Mouse (Mus musculus) MEL (cell line): ENCODE results near the gene Krt83. TPM values are rescaled to one million over a fixed set of nuclear protein-coding genes. Genes with fewer than 3 reads are reported as not detected.

ENCODE experiments used
- DNase-seq: peaks from one replicate; pipeline ENCODE4 v3.0.0; 2011; ENCODE audit warnings: low read depth, low spot score
- H3K27ac ChIP-seq: 2 replicates; pipeline ENCODE4 v1.5.1; 2012; ENCODE audit warnings: low read depth, mild to moderate bottlenecking, control low read depth, low read length, moderate library complexity; ENCODE audit not compliant: control insufficient read depth
- H3K27me3 ChIP-seq, 2 experiments: fragments of 150-350 bp in 1 of 2; sonication (generic) in 1 of 2; 2 replicates each; pipeline ENCODE4 v1.6.1; 2012; ENCODE audit warnings: low read length in 2 of 2, mild to moderate bottlenecking in 2 of 2, improper control_type of control experiment in 1 of 2, moderate library complexity in 1 of 2; ENCODE audit not compliant: insufficient read depth in 2 of 2, control insufficient read depth in 1 of 2
- H3K36me3 ChIP-seq, 2 experiments: 2 replicates each; pipeline ENCODE4 v1.6.1; 2012 to 2014; ENCODE audit warnings: low read length in 2 of 2, improper control_type of control experiment in 1 of 2, inconsistent platforms in 1 of 2, mild to moderate bottlenecking in 1 of 2; ENCODE audit not compliant: insufficient read depth in 2 of 2, control insufficient read depth in 1 of 2
- H3K4me1 ChIP-seq, 2 experiments: fragments of 150-350 bp in 1 of 2; sonication (generic) in 1 of 2; 2 replicates each; pipeline ENCODE4 v1.6.1; 2012; ENCODE audit warnings: low read length in 2 of 2, improper control_type of control experiment in 1 of 2, mild to moderate bottlenecking in 1 of 2; ENCODE audit not compliant: insufficient read depth in 2 of 2, control insufficient read depth in 1 of 2
- H3K4me3 ChIP-seq, 2 experiments: fragments of 150-350 bp in 1 of 2; sonication (generic) in 1 of 2; 2 replicates each; pipeline ENCODE4 v1.5.1; 2012; ENCODE audit warnings: low read depth in 2 of 2, low read length in 2 of 2, mild to moderate bottlenecking in 2 of 2, moderate library complexity in 2 of 2, control low read depth in 1 of 2, improper control_type of control experiment in 1 of 2; ENCODE audit not compliant: control insufficient read depth in 1 of 2, insufficient read depth in 1 of 2
- H3K79me2 ChIP-seq: 2 replicates; pipeline ENCODE4 v1.6.1; 2012; ENCODE audit warnings: mild to moderate bottlenecking, low read length, moderate library complexity; ENCODE audit not compliant: control insufficient read depth, poor library complexity, insufficient read depth
- H3K9ac ChIP-seq: 2 replicates; pipeline ENCODE4 v1.6.1; 2012; ENCODE audit warnings: low read depth, mild to moderate bottlenecking, control low read depth, low read length, moderate library complexity; ENCODE audit not compliant: control insufficient read depth, poor library complexity, severe bottlenecking
- H3K9me3 ChIP-seq: fragments of 150-350 bp; sonication (generic); replicated peaks from 2 replicates; pipeline ENCODE4 v1.6.1; 2012; ENCODE audit warnings: mild to moderate bottlenecking, low read length, improper control_type of control experiment, moderate library complexity; ENCODE audit not compliant: insufficient read depth
- CHD1 ChIP-seq: IDR thresholded peaks from 2 replicates; pipeline ENCODE4 v1.6.1; 2012; ENCODE audit warnings: low read depth, mild to moderate bottlenecking, inconsistent platforms, low read length, improper control_type of control experiment
- ELF1 ChIP-seq: IDR thresholded peaks from 2 replicates; pipeline ENCODE4 v1.6.1; 2014; ENCODE audit warnings: low read depth, mild to moderate bottlenecking, inconsistent platforms, low read length, improper control_type of control experiment, moderate library complexity
- EP300 ChIP-seq, 2 experiments: IDR thresholded peaks; 2 replicates each; pipeline ENCODE4 v1.6.1; 2011; ENCODE audit warnings: improper control_type of control experiment in 2 of 2, low read length in 2 of 2, low read depth in 1 of 2, mild to moderate bottlenecking in 1 of 2
- ETS1 ChIP-seq: IDR thresholded peaks from 2 replicates; pipeline ENCODE4 v1.6.1; 2012; ENCODE audit warnings: low read depth, mild to moderate bottlenecking, inconsistent platforms, low read length, improper control_type of control experiment, moderate library complexity
- GABPA ChIP-seq: IDR thresholded peaks from 2 replicates; pipeline ENCODE4 v1.6.1; 2012; ENCODE audit warnings: low read depth, mild to moderate bottlenecking, inconsistent platforms, low read length, improper control_type of control experiment, moderate library complexity
- GATA1 ChIP-seq: IDR thresholded peaks from 2 replicates; pipeline ENCODE4 v1.6.1; 2011; ENCODE audit warnings: low read depth, low read length, improper control_type of control experiment
- HCFC1 ChIP-seq: IDR thresholded peaks from 2 replicates; pipeline ENCODE4 v1.6.1; 2012; ENCODE audit warnings: low read depth, mild to moderate bottlenecking, inconsistent platforms, low read length, improper control_type of control experiment, moderate library complexity
- JUND ChIP-seq: IDR thresholded peaks from 2 replicates; pipeline ENCODE4 v1.6.1; 2011; ENCODE audit warnings: low read depth, mild to moderate bottlenecking, improper control_type of control experiment, low read length
- KAT2A ChIP-seq: conservative IDR thresholded peaks from 2 replicates; pipeline ENCODE4 v1.6.1; 2012; ENCODE audit warnings: low read depth, low read length, improper control_type of control experiment, inconsistent platforms
- MAX ChIP-seq: IDR thresholded peaks from 2 replicates; pipeline ENCODE4 v1.6.1; 2011; ENCODE audit warnings: low read length, improper control_type of control experiment
- MEF2A ChIP-seq: IDR thresholded peaks from 2 replicates; pipeline ENCODE4 v1.6.1; 2014; ENCODE audit warnings: low read depth, mild to moderate bottlenecking, inconsistent platforms, low read length, improper control_type of control experiment; ENCODE audit not compliant: poor library complexity, insufficient replicate concordance, severe bottlenecking; ENCODE audit errors: extremely low read depth
- MXI1 ChIP-seq: IDR thresholded peaks from 2 replicates; pipeline ENCODE4 v1.6.1; 2011; ENCODE audit warnings: mild to moderate bottlenecking, low read depth, low read length, improper control_type of control experiment
- MYB ChIP-seq: IDR thresholded peaks from 2 replicates; pipeline ENCODE4 v1.6.1; 2011; ENCODE audit warnings: mild to moderate bottlenecking, low read depth, low read length, improper control_type of control experiment
- MYC ChIP-seq: IDR thresholded peaks from 2 replicates; pipeline ENCODE4 v1.6.1; 2011; ENCODE audit warnings: low read depth, mild to moderate bottlenecking, low read length, improper control_type of control experiment, moderate library complexity
- NELFE ChIP-seq: IDR thresholded peaks from 2 replicates; pipeline ENCODE4 v1.6.1; 2011; ENCODE audit warnings: low read depth, low read length, improper control_type of control experiment
- POLR2AphosphoS2 ChIP-seq: IDR thresholded peaks from 2 replicates; pipeline ENCODE4 v1.6.1; 2011; ENCODE audit warnings: low read length, improper control_type of control experiment
- POLR2AphosphoS5 ChIP-seq: IDR thresholded peaks from 2 replicates; pipeline ENCODE4 v1.6.1; 2012; ENCODE audit warnings: low read depth, borderline replicate concordance, mild to moderate bottlenecking, inconsistent platforms, low read length, moderate library complexity, mixed read lengths
- RCOR1 ChIP-seq: IDR thresholded peaks from 2 replicates; pipeline ENCODE4 v1.6.1; 2012; ENCODE audit warnings: low read depth, mild to moderate bottlenecking, inconsistent platforms, low read length, improper control_type of control experiment
- SIN3A ChIP-seq: IDR thresholded peaks from 2 replicates; pipeline ENCODE4 v1.6.1; 2012; ENCODE audit warnings: low read length, improper control_type of control experiment, inconsistent platforms
- SMC3 ChIP-seq: IDR thresholded peaks from 2 replicates; pipeline ENCODE4 v1.6.1; 2011; ENCODE audit warnings: low read depth, low read length, improper control_type of control experiment
- TAL1 ChIP-seq: IDR thresholded peaks from 2 replicates; pipeline ENCODE4 v1.6.1; 2012; ENCODE audit warnings: mild to moderate bottlenecking, inconsistent platforms, low read length, moderate library complexity, mixed read lengths
- UBTF ChIP-seq: IDR thresholded peaks from 2 replicates; pipeline ENCODE4 v1.6.1; 2012; ENCODE audit warnings: low read depth, mild to moderate bottlenecking, inconsistent platforms, low read length, improper control_type of control experiment, moderate library complexity, borderline replicate concordance; ENCODE audit not compliant: insufficient read depth
- USF1 ChIP-seq: IDR thresholded peaks from 2 replicates; pipeline ENCODE4 v1.6.1; 2014; ENCODE audit warnings: low read depth, mild to moderate bottlenecking, inconsistent platforms, low read length, improper control_type of control experiment, moderate library complexity
- USF2 ChIP-seq, 2 experiments: IDR thresholded peaks; 2 replicates each; pipeline ENCODE4 v1.6.1; 2011 to 2012; ENCODE audit warnings: improper control_type of control experiment in 2 of 2, low read length in 2 of 2, borderline replicate concordance in 1 of 2, inconsistent platforms in 1 of 2, low read depth in 1 of 2, mild to moderate bottlenecking in 1 of 2; ENCODE audit not compliant: insufficient read depth in 1 of 2
- ZMIZ1 ChIP-seq: IDR thresholded peaks from 2 replicates; pipeline ENCODE4 v1.6.1; 2012; ENCODE audit warnings: low read depth, mild to moderate bottlenecking, inconsistent platforms, low read length, improper control_type of control experiment, moderate library complexity
- polyA plus RNA-seq, 2 experiments: library from polyadenylated mRNA; stranded (reverse) in 1 of 2; unstranded in 1 of 2; fragments of >175 nt in 1 of 2; fragments of >200 nt in 1 of 2; gene quantifications; 2 replicates each; pipeline versions ENCODE4 v1.2.1 to v1.2.4; 2012; ENCODE audit warnings: low replicate concordance in 2 of 2, low read depth in 1 of 2; ENCODE audit not compliant: insufficient read length in 2 of 2, insufficient read depth in 1 of 2, missing spikeins in 1 of 2
- total RNA-seq: library from RNA; depleted of rRNA; stranded (reverse); fragments of 300-350 nt; gene quantifications from 2 replicates; pipeline ENCODE4 v1.2.3, GENCODE M21; 2012

The Krt83 gene
- total and polyA plus RNA-seq, 3 experiments = not detected

GRCm38 (mm10) chr15:101537864-101538579, 46.7 kb upstream of the Krt83 start:
- Histone ChIP-seq H3K79me2 (no peaks in the 10 kb centered on the region), H3K9me3 (no peaks in the 10 kb centered on the region), H3K36me3 (no peaks in the 10 kb centered on the region), H3K4me1 (no peaks in the 10 kb centered on the region), H3K27ac (no peak overlapping the region), H3K9ac (no peak overlapping the region), H3K4me3 (no peak overlapping the region), H3K27me3 (no peaks in the 10 kb centered on the region)
- TF ChIP-seq RCOR1 (no peak), HCFC1 (no peak), UBTF (no peak), POLR2AphosphoS5 (no peak), ELF1 (no peak), USF1 (no peak), GABPA (no peak), MAX (no peak), USF2 (IDR thresholded peaks at IDR 0.05; ENCODE audit: borderline replicate concordance in 1 of 2, insufficient read depth in 1 of 2, low read depth in 1 of 2, low read length in 2 of 2) (no peak), MEF2A (no peak), EP300 (IDR thresholded peaks at IDR 0.05; ENCODE audit: low read depth in 1 of 2, low read length in 2 of 2) (no peak), POLR2AphosphoS2 (no peak), MXI1 (no peak), MYB (no peak), GATA1 (no peak), SIN3A (no peak), ZMIZ1 (no peak)
- DNase-seq = no peak

GRCm38 (mm10) chr15:101536054-101536850, 44.9 kb upstream of the Krt83 start:
- H3K79me2 ChIP-seq = no peaks in the 10 kb centered on the region
- no peaks in the 10 kb centered on the region for H3K36me3 ChIP-seq
- no peaks in the 10 kb centered on the region for H3K4me1 ChIP-seq
- TF ChIP-seq TAL1 (no peak), MAX (no peak), USF2 (IDR thresholded peaks at IDR 0.05; ENCODE audit: borderline replicate concordance in 1 of 2, insufficient read depth in 1 of 2, low read depth in 1 of 2, low read length in 2 of 2) (no peak), NELFE (no peak), MYC (no peak), GATA1 (no peak), ETS1 (no peak), CHD1 (no peak), SIN3A (no peak), JUND (no peak), SMC3 (no peak), USF1 (no peak), RCOR1 (no peak), KAT2A (no peak), HCFC1 (no peak), EP300 (IDR thresholded peaks at IDR 0.05; ENCODE audit: low read depth in 1 of 2, low read length in 2 of 2) (no peak)
- TF ChIP-seq, all 39 proteins: peak for 0
- DNase-seq = no peak
- H3K9me3 ChIP-seq = no peaks in the 10 kb centered on the region
- H3K27me3 ChIP-seq = no peaks in the 10 kb centered on the region
- H3K4me3 ChIP-seq = no peak overlapping the region
- H3K9ac ChIP-seq = no peak overlapping the region
- H3K27ac ChIP-seq = no peak overlapping the region
